ENCODE assay signal across 9 mouse cellular contexts in genomic region chr11:31734091-31734490, GRCm38 (mm10).
DNase-seq lines count a peak whose midpoint lies in the region; ATAC-seq and TF ChIP-seq lines count a peak whose summit lies in the region.
"Had no signal": no experiment of that assay in that cellular context is flagged by ENCODE, and none has a peak within 500 bp of the region (broad histone marks: within the 10 kb centered on the region; RNA-seq: fewer than 3 reads in every experiment).

No protein-coding gene starts in this region.

- peaks cover 7% of the 10 kb centered on the region for H3K4me1 ChIP-seq in forebrain, embryonic 16.5 days (replicated peaks; ENCODE audit: control insufficient read depth, insufficient read depth, low read length)
- no peaks in the 10 kb centered on the region for H3K4me1 ChIP-seq in stomach, embryonic 14.5 days (ENCODE audit: control insufficient read depth, insufficient read depth, low read length)

- H3K36me3 ChIP-seq in forebrain, embryonic 16.5 days (ENCODE audit: control insufficient read depth, insufficient read depth) = no peaks in the 10 kb centered on the region
- no peaks in the 10 kb centered on the region for H3K36me3 ChIP-seq in stomach, embryonic 14.5 days (ENCODE audit: control insufficient read depth, insufficient read depth, low read length)
- H3K36me3 ChIP-seq: liver, embryonic 15.5 days had no signal

- no peaks in the 10 kb centered on the region for H3K27me3 ChIP-seq in forebrain, embryonic 16.5 days (replicated peaks; ENCODE audit: control insufficient read depth, insufficient read depth, low read length)
- H3K27me3 ChIP-seq in stomach, embryonic 14.5 days (ENCODE audit: control insufficient read depth, insufficient read depth, low read length) = no peaks in the 10 kb centered on the region
- H3K27me3 ChIP-seq: liver, embryonic 15.5 days had no signal

- peak; percentile 74 for ATAC-seq in forebrain, embryonic 16.5 days
- ATAC-seq in stomach, embryonic 14.5 days (ENCODE audit: insufficient number of reproducible peaks, insufficient read depth, low FRiP score, low read depth) = peak; percentile 46; the same call in 1 of the 2 replicates

- intact Hi-C loops in heart, postnatal 36 days (cut with DNase I) = no loop called here

- H3K9me3 ChIP-seq in forebrain, embryonic 16.5 days (ENCODE audit: control insufficient read depth, low read length) = no peaks in the 10 kb centered on the region
- H3K9me3 ChIP-seq in stomach, embryonic 14.5 days (ENCODE audit: control insufficient read depth, low read depth, low read length) = no peaks in the 10 kb centered on the region
- H3K9me3 ChIP-seq: liver, embryonic 15.5 days had no signal

- H3K4me2 ChIP-seq in forebrain, embryonic 16.5 days (ENCODE audit: low read length) = no peak overlapping the region
- H3K4me2 ChIP-seq in stomach, embryonic 14.5 days (replicated peaks; ENCODE audit: low read depth, low read length) = no peak overlapping the region
- H3K4me2 ChIP-seq: liver, embryonic 15.5 days had no signal

- WGBS in forebrain, embryonic 16.5 days = 20% methylated on average over 4 of the region's 4 CpGs
- 58% methylated on average over 4 of the region's 4 CpGs for WGBS in stomach, embryonic 14.5 days

- DNase-seq in layer of hippocampus, adult 2 months (ENCODE audit: low spot score in 2 of 2) = no peak
- no peak for DNase-seq in layer of hippocampus, adult 9-10 months (ENCODE audit: low spot score)
- DNase-seq in kidney, postnatal 14 days = peak; percentile 69
- DNase-seq in c-Kit-positive CD71-positive TER-119-positive erythroid progenitor cells, embryonic 14.5 days (ENCODE audit: low spot score) = no peak
- no peak for DNase-seq in heart, postnatal 36 days
- no peak for DNase-seq in spleen, adult 18-20 months

- H3K4me3 ChIP-seq in layer of hippocampus, adult 2 months = no peak overlapping the region
- H3K4me3 ChIP-seq in forebrain, embryonic 16.5 days (replicated peaks; ENCODE audit: low read length) = no peak overlapping the region
- no peak overlapping the region for H3K4me3 ChIP-seq in stomach, embryonic 14.5 days (ENCODE audit: low read depth, low read length)
- H3K4me3 ChIP-seq: liver, embryonic 15.5 days had no signal

- TF ChIP-seq CTCF in layer of hippocampus, adult 2 months (conservative IDR thresholded peaks at IDR 0.05) = no peak

- H3K9ac ChIP-seq in forebrain, embryonic 16.5 days (replicated peaks; ENCODE audit: low read depth, low read length) = no peak overlapping the region
- no peak overlapping the region for H3K9ac ChIP-seq in stomach, embryonic 14.5 days (replicated peaks; ENCODE audit: low read depth, low read length)
- H3K9ac ChIP-seq: liver, embryonic 15.5 days had no signal

- H3K27ac ChIP-seq in layer of hippocampus, adult 2 months = peak overlapping the region; percentile 62; the same call in 1 of the 2 replicates
- no peak overlapping the region for H3K27ac ChIP-seq in forebrain, embryonic 16.5 days (ENCODE audit: low read length)
- no peak overlapping the region for H3K27ac ChIP-seq in stomach, embryonic 14.5 days (ENCODE audit: low read length)
- H3K27ac ChIP-seq: liver, embryonic 15.5 days had no signal
